Mouse (Mus musculus) Patski (cell line): ENCODE measurements at regions not wholly inside any gene's neighbourhood (a gene's known extent, or its start where the extent isn't known, plus 50 kb on each side); places are given as distances from the start of the nearest gene placed in this dataset.

Source experiments
- ATAC-seq: fragments of 100-300 bp; one replicate; pipeline ENCODE4 v1.8.0; 2021
- CTCF ChIA-PET: fragments of 350-600 bp; sonication (Branson Sonifier 250); formaldehyde crosslinking; loops from one replicate; lab custom pipeline; 2022; ENCODE audit warnings: inconsistent platforms; lab: Charles Lee
- POLR2A ChIA-PET: fragments of 350-600 bp; sonication (Branson Sonifier 250); formaldehyde crosslinking; loops from one replicate; lab custom pipeline; 2022; ENCODE audit warnings: antibody characterized with exemption, inconsistent platforms; lab: Charles Lee
- DNase-seq: peaks from one replicate; pipeline ENCODE4 v3.0.0-alpha.2; 2011; ENCODE audit warnings: low read depth, low spot score
- H3K27me3 ChIP-seq: fragments of 371-371 bp; one replicate; pipeline ENCODE4 v1.5.1; 2021
- CTCF ChIP-seq: fragments of 100-300 bp; IDR thresholded peaks from one replicate; pipeline ENCODE4 v1.5.1; 2021
- in situ Hi-C: fragments of 300-500 bp; cut with MboI; formaldehyde crosslinking; loops from 3 replicates; pipeline ENCODE4 v1.11.1; 2018; ENCODE audit warnings: low pct_unique_long_range_greater_than_20kb, mixed read lengths

DNA sequence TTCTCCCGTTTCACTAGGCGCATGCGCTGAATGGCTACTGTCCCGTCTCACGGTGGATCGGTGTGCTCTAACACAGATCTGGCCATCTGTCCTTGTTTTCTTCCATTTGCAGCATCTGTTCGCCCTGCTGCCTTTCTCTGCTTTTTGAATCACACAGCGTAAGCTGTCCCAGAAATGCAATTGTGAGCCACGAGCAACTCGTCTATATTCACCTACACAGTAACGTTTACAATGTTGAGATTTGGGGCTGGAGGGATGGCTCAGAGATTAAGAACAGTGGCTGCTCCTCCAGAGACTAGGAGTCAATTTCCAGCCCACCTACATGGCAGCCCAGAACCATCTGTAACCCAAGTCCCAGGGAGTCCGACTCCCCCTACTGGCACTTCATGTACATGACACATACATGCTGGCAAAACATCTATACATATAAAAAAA is 72.2 kb upstream of the Cnot2 start:
- no peaks in the 10 kb centered on the region for H3K27me3 ChIP-seq
- no peak for ATAC-seq
- POLR2A ChIA-PET: no interaction called here
- peak; percentile 24 for TF ChIP-seq CTCF
- in situ Hi-C loops: no loop called here
- CTCF ChIA-PET: no interaction called here
- no peak for DNase-seq

DNA sequence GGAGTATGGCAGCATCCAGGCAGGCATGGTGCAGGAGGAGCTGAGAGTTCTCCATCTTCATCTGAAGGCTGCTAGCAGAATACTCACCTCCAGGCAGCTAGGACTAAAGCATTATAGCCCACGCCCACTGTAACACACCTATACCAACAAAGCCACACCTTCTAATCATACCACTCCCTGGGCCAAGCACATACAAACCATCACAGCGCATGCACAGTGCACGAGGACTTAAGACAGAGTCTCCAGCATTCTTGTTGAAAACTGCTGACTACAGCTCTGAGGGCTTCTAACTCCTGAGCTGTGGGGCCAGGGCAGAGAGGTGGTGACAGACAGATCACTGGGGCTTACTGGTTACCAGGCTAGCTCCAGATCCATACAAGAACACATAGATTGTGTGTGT is 68.0 kb upstream of the Cnot2 start:
- no peak for TF ChIP-seq CTCF
- ATAC-seq (no peak), DNase-seq (no peak)
- H3K27me3 ChIP-seq: no peaks in the 10 kb centered on the region
- in situ Hi-C loops: no loop called here
- ChIA-PET CTCF (no interaction called here), POLR2A (no interaction called here)

DNA sequence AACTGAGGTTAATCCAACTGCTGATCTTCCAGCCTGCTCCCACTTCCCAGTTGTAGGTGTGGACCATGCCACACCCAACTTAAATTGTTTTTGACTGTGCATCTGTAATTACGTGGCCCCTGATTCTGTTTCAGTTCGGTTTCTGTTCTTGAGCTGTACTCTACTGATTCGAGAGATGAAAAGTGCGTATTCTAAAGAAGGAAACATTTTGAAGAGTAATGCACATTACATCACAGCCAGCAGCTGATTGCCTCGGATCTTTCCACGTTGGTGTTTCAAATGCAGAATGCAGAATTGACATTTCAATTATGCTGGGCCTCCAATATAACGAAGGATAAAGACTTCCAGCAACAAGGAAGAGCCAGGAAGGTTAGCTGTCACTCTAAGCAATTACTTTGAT is 64.7 kb upstream of the Cnot2 start:
- TF ChIP-seq CTCF: no peak
- CTCF ChIA-PET: no interaction called here
- in situ Hi-C loops: no loop called here
- no peaks in the 10 kb centered on the region for H3K27me3 ChIP-seq
- POLR2A ChIA-PET: interaction anchor here (1.6 kb wide), 1 partner anchor 12 kb away, joined by 3 read pairs; no protein-coding TSS in a partner anchor
- no peak for ATAC-seq
- no peak for DNase-seq

DNA sequence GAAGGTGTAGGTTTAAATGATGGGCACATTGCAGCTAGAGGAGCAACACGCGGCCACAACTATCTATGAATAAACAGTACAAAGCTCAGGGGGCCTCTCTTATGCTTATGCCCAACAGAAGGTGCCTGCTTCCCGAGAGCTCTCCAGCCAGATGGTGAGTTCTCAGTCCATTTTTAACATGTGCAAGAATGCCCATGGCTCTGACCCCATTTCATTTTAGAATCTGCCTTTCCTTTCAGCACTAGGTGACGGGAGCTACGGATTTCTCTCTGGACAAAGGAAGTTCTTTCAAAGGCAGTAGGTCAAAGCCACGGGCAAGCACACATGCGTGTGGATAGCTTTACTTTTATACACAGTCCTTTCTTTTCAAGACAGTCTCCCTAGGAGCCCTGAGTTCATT is 64.3 kb upstream of the Cnot2 start:
- ATAC-seq (no peak), DNase-seq (no peak)
- ChIA-PET CTCF (no interaction called here), POLR2A (interaction anchor here (1.6 kb wide), 1 partner anchor 11 kb away, joined by 3 read pairs; no protein-coding TSS in a partner anchor)
- in situ Hi-C loops: no loop called here
- TF ChIP-seq CTCF: no peak
- H3K27me3 ChIP-seq: no peaks in the 10 kb centered on the region

DNA sequence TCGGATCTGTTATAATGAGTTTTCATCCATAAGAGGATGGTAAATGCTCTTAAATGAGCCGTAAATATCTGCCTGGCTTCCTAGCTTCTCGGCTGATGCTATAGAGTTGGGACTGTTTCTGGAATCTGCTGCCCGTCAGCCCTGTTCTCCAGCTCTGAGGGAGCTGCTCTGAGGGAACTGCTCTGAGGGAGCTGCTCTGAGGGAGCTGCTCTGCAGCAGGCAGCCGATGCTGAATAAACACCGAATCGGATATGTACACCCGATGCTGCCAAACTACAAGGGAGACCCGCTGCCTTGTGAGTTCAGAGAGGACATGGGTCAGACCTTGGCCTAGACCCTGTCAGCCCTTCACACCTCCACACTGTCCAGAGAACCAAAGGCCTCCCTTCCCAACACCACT is 63.8 kb upstream of the Cnot2 start:
- in situ Hi-C loops: no loop called here
- ChIA-PET POLR2A (interaction anchor here (1.6 kb wide), 1 partner anchor 11 kb away, joined by 3 read pairs; no protein-coding TSS in a partner anchor), CTCF (no interaction called here)
- TF ChIP-seq CTCF: no peak
- H3K27me3 ChIP-seq: no peaks in the 10 kb centered on the region
- ATAC-seq: no peak
- no peak for DNase-seq
